Mouse (Mus musculus): ENCODE results near the gene Gm8108. TPM values are rescaled to one million over a fixed set of nuclear protein-coding genes. Genes with fewer than 3 reads are reported as not detected.

Gene Gm8108
- not detected in 2 replicates for polyA plus RNA-seq (2012; rRNA removed)

DNA sequence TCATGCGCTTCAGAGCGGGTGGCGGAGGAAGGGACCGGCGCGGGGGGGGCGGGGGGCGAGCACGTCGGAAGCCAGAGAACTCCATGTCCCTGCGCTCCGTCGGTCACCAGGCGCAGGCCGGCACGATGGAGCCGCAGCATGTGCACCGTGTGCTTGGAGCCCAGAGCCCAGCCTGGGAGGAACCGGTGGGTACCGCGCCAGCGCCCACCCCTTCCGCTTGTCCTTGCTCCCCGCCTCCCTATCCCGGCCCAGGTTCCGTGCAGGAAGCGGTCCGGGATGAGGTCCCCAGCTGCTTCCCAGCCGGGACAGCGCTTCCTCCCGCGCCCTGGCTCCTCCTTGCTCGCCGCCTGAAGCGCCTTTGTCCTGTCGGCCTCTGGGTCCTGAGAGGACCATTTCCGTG lies at the start of gene Gm8108:
TSS of gene Gm8108 (plus strand) at position 101 of the 400 bp plus-strand sequence.

DNA sequence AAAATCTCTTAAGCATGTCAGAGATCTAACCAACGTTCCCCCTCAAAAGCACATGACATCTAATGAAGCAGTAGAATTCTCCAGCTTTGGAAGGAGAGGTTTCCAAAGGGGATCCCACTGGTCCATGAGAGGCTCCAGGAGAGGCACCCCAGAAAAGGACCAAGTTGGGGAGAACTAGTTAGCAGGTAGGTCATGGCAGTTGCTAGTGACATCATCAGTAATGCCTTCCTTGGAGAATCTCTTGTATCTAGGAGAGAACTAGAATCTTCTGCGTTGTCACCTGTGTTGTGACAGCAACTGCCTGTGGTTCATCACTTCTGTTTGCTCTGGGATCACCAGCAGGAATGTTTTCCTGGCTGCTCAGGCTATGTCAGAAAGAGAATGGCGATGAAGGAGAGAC lies 26.5 kb upstream of the Gm8108 start, which contains the start of gene Gm3115:
TSS of gene Gm3115 (plus strand) at position 301 of the 400 bp plus-strand sequence.

DNA sequence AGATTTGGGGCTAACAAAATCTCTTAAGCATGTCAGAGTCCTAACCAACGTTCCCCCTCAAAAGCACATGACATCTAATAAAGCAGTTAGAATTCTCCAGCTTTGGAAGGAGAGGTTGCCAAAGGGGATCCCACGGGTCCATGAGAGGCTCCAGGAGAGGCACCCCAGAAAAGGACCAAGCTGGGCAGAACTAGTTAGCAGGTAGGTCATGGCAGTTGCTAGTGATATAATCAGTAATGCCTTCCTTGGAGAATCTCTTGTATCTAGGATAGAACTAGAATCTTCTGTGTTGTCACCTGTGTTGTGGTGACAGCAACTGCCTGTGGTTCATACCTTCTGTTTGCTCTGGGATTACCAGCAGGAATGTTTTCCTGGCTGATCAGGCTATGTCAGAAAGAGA lies 54.4 kb downstream of the Gm8108 start, which contains the start of gene Gm3127:
TSS of gene Gm3127 (plus strand) at position 301 of the 400 bp plus-strand sequence.

Other genes starting within 250 kb of the Gm8108 start
- not detected in 2 replicates for gene Gm2916, start 226.4 kb upstream of the Gm8108 start, polyA plus RNA-seq (2012; rRNA removed)
- not detected in 2 replicates for gene Gm3029, start 178.8 kb upstream of the Gm8108 start, polyA plus RNA-seq (2012; rRNA removed)
- 0.15 TPM in 1 of 2 replicates, not detected in the other for gene Gm3095, start 147.0 kb upstream of the Gm8108 start, polyA plus RNA-seq (2012; rRNA removed)
- gene Gm3099, start 112.1 kb upstream of the Gm8108 start, polyA plus RNA-seq (2012; rRNA removed), result not detected in 2 replicates
- 0.03 TPM in 1 of 2 replicates, not detected in the other for gene Gm5796, start 86.6 kb upstream of the Gm8108 start, polyA plus RNA-seq (2012; rRNA removed)
- gene Gm3115, start 26.4 kb upstream of the Gm8108 start, polyA plus RNA-seq (2012; rRNA removed), result not detected in 2 replicates
- gene Gm3127, start 54.5 kb downstream of the Gm8108 start, polyA plus RNA-seq (2012; rRNA removed), result not detected in 2 replicates
- not detected in 2 replicates for gene Gm2974, start 72.0 kb downstream of the Gm8108 start, polyA plus RNA-seq (2012; rRNA removed)
- gene Gm3138, start 139.1 kb downstream of the Gm8108 start, polyA plus RNA-seq (2012; rRNA removed), result not detected in 2 replicates
- not detected in 2 replicates for gene Gm3149, start 206.8 kb downstream of the Gm8108 start, polyA plus RNA-seq (2012; rRNA removed)
- gene 2610042L04Rik, start 224.2 kb downstream of the Gm8108 start, polyA plus RNA-seq (2012; rRNA removed), result not detected in 2 replicates